ENCODE assay signal across 8 mouse cellular contexts in the genomic region with DNA sequence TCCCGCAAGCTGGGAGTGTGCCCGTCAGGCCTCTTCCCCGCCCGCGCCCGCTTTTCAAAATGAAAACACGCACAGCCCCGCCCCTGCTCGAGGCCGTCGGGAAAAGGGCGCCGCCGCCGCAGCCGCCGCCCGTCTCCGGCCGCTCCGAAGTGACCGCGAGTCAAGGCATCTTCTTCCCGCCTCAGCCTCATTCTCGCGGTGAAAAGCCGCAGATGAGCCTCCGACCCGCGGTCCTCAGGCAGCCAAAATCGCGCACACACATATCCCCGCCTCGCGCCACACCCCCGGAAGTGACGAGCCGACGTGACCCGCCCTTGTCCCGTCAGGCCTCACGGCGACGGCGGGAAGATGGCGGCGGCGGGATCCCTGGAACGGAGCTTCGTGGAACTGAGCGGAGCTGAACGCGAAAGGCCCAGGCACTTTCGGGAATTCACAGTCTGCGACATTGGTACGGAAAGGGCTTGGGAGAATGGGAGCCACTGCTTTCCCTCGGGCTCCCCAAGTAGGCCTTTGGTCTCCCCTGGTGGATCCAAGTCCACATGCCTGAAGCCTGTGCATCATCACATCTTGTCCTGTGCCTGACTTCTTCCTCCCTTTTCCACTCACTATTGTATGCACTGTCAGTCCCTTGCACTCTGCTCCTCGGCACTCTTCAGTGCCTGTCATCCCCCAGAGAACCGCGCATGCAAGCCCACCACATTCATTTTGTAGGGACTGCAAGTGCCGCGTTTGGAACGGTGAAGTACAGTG. TPM values are rescaled to one million over a fixed set of nuclear protein-coding genes. Genes with fewer than 3 reads are reported as not detected.
DNase-seq lines count a peak whose midpoint lies in the region; ATAC-seq lines count a peak whose summit lies in the region.

No protein-coding gene starts in this region.

- H3K4me2 ChIP-seq in hindbrain, embryonic 16.5 days (ENCODE audit: low read length), result peak overlapping the region; percentile 63

- peaks cover 24% of the 10 kb centered on the region for H3K79me2 ChIP-seq in macrophage (ENCODE audit: inconsistent target)

- peak; percentile 89 for DNase-seq in WW6 (ENCODE audit: low read depth, low spot score)
- peak; percentile 79 to 92 for DNase-seq in cerebellum, postnatal 4 days (ENCODE audit: low spot score in 2 of 2)
- peak; percentile 91 for DNase-seq in gastrocnemius, adult 18-20 months (ENCODE audit: low spot score)
- DNase-seq in left cerebral cortex, adult 18-20 months (ENCODE audit: low spot score in 2 of 2), result peak; percentile 92 to 93
- peak; percentile 91 for DNase-seq in right cerebral cortex, adult 18-20 months
- DNase-seq in urinary bladder, postnatal 10 days (ENCODE audit: low spot score), result peak; percentile 86

- no peaks in the 10 kb centered on the region for H3K27me3 ChIP-seq in hindbrain, embryonic 16.5 days (replicated peaks; ENCODE audit: control insufficient read depth, insufficient read depth, low read length)

- peak overlapping the region; percentile 95 for H3K27ac ChIP-seq in hindbrain, embryonic 16.5 days (ENCODE audit: low read depth, low read length)
- peak overlapping the region; percentile 66 for H3K27ac ChIP-seq in macrophage

- ATAC-seq in hindbrain, embryonic 16.5 days, result peak; percentile 98

- H3K4me1 ChIP-seq in hindbrain, embryonic 16.5 days (ENCODE audit: control insufficient read depth, insufficient read depth, low read depth, low read length), result peaks cover 15% of the 10 kb centered on the region

- peak overlapping the region; percentile 91 for H3K9ac ChIP-seq in hindbrain, embryonic 16.5 days (ENCODE audit: low read depth, low read length)

- under 1% methylated on average over 63 of the region's 63 CpGs for WGBS in hindbrain, embryonic 16.5 days
- 2% methylated on average over 62 of the region's 63 CpGs for WGBS in macrophage (ENCODE audit: missing documents)

- H3K36me3 ChIP-seq in hindbrain, embryonic 16.5 days (ENCODE audit: control insufficient read depth, insufficient read depth, low read length), result no peaks in the 10 kb centered on the region
- peaks cover under 1% of the 10 kb centered on the region; the same call in 1 of the 2 replicates for H3K36me3 ChIP-seq in macrophage (ENCODE audit: inconsistent target)

- H3K4me3 ChIP-seq in hindbrain, embryonic 16.5 days (ENCODE audit: low read length), result peak overlapping the region; percentile 65
- H3K4me3 ChIP-seq in macrophage (ENCODE audit: inconsistent target), result peak overlapping the region; percentile 98

- no peaks in the 10 kb centered on the region for H3K9me3 ChIP-seq in hindbrain, embryonic 16.5 days (ENCODE audit: control insufficient read depth, low read length)

RNA-seq across cellular contexts. Expression of gene Nup160, which starts 2.2 kb away (rescaled TPM):
- total RNA-seq in gastrocnemius, adult 18-20 months (2021), result 1 to 10 TPM; 8.3 to 8.8 TPM
- 19.8 and 23.0 TPM in 2 replicates for polyA plus RNA-seq in hindbrain, embryonic 16.5 days (2015; fragmentation: Nextera tagmentation; extraction: Ambion mirVana)
- 10 to 100 TPM; 12.0 to 12.6 TPM for total RNA-seq in left cerebral cortex, adult 18-20 months (2021)
- total RNA-seq in macrophage (2018; cell fraction: chromatin; rRNA removed), result 10 to 100 TPM; 20.8 to 66.6 (median 44.4) TPM
- 10 to 100 TPM; 10.8 to 19.0 (median 13.4) TPM for total RNA-seq in macrophage (2018; cell fraction: cytosol; rRNA removed)
- total RNA-seq in macrophage (2018; cell fraction: nucleus; rRNA removed), result 10 to 100 TPM; 14.8 to 49.5 (median 24.5) TPM
- polyA plus RNA-seq in macrophage (2018), result 10.1 to 25.7 TPM (median 21.4 TPM) in 3 replicates

Comparison
In these comparisons a context has a peak if more than half of its experiments do, and no peak if none do; other contexts are left out.
1. Peak in every context shown above with its lines: DNase-seq, ATAC-seq, H3K4me3 ChIP-seq and H3K27ac ChIP-seq.